Mouse (Mus musculus) heart, adult 8-10 months (tissue): ENCODE results near the gene Prlh. TPM values are rescaled to one million over a fixed set of nuclear protein-coding genes. Genes with fewer than 3 reads are reported as not detected.

Experiments
- DNase-seq: peaks from one replicate; pipeline ENCODE4 v3.0.0; 2022; ENCODE audit warnings: low spot score
- total RNA-seq, 4 experiments: library from RNA; stranded (reverse); gene quantifications; 2 replicates each; pipeline ENCODE4 v1.2.4; 2022

The Prlh gene
- total RNA-seq, 4 experiments from 2014 or later, result not detected

DNA sequence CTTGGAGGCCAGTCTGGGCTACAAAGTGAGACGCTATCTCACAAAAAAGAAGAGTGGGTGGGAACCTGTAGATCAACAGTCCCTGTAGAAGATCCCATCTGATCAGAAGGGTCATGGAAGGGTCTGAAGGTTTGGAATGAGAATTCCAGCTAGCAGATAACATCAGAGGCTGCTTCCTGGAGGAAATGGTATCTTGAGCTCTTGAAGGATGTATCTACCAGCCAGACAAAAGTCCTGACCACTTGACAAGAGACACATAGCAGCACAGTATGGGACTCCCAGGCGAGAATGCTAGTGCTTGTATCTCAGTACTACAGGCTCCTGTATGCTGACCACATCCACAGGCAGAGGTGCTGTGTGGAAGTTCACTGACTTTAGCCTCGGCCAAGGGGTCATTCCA, 48.2 kb downstream of the Prlh start:
- no peak for DNase-seq

DNA sequence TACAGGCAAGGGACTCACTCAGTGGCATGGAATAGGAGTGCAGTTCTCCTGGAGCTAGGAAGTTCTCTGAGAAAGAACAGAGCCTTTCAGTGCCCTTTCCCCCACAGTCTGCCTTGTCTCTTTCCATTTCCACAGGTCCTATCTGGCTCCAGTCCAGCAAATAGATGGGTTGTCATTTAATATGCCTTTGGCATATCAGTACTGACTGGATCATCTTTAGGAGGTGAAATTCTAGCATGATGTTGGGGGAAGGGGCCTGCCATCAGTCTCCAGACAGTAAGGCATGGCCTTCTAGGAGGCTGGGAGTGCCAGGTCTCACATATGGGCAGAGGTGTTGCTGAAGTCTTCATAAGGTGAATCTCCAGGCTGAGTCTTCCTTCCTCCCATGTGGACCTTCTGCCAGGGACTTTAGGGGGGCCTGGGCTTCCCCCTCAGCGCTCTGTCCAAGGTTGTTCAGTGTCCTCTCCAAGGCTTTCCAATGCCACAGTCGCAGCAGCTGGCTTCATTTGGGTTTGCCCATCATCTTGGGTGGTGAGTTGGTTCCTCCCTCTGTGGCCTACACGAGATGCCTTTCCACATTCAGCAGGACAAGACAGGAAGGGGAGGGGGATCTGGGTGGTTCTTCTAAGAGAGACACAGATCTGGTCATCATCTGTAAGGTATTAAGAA, 49.1 kb downstream of the Prlh start:
- no peak for DNase-seq

DNA sequence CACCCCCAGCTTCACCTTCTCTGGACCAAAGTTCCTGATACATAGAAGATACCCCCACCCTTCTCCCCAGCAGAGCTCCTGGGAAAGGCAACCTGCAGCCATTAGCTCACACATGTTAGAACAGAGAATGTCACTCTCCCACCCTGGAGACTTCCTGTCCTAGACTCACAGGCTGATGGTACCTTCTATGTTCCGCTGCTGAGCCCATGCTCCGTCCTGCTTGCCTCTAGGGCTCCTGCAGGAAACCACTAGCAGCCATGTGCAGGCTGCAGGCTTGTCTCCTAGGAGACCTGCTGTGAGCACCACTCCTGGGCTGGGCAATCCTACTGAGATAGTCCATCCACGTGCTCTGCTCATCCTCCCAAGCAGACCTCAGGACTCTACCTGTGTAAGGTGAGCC, 49.7 kb downstream of the Prlh start:
- no peak for DNase-seq

Other genes starting within 250 kb of the Prlh start
- gene Col6a3, start 109.1 kb upstream of the Prlh start, total RNA-seq, result 10 to 100 TPM in 3 of 4 experiments, 1 to 10 TPM in 1; 9.9 to 29.8 (median 23.8) TPM
- 1 to 10 TPM in 2 of 4 experiments, under 1 TPM in 2; 0.75 to 1.5 (median 1.1) TPM for gene Mlph, start 38.0 kb upstream of the Prlh start, total RNA-seq
- 1 to 10 TPM; 2.0 to 4.4 (median 3.3) TPM for gene Rab17, start 16.6 kb downstream of the Prlh start, total RNA-seq
- 10 to 100 TPM; 55.4 to 72.1 (median 61.1) TPM for gene Lrrfip1, start 45.6 kb downstream of the Prlh start, total RNA-seq
- not detected for gene Rbm44, start 192.0 kb downstream of the Prlh start, total RNA-seq
- gene Ramp1, start 226.7 kb downstream of the Prlh start, total RNA-seq, result 1 to 10 TPM; 3.4 to 5.1 (median 4.5) TPM